Mouse (Mus musculus) embryo, embryonic 10 days (tissue): ENCODE results near the gene Ggt6.
A peak's percentile ranks its signal among the peaks of the same experiment; 100 is the strongest.
"Not testable (repeated sequence)": the region's sequence is repeated elsewhere in the genome, so short reads cannot be mapped to it uniquely, and the experiment has no call there.

ENCODE experiments used
- DNase-seq: peaks from one replicate; pipeline ENCODE4 v3.0.0-alpha.2; 2015; ENCODE audit warnings: low spot score

Gene Ggt6

GRCm38 (mm10) chr11:72438411-72438810 lies 3.1 kb downstream of the Ggt6 start:
- DNase-seq = no peak

DNA sequence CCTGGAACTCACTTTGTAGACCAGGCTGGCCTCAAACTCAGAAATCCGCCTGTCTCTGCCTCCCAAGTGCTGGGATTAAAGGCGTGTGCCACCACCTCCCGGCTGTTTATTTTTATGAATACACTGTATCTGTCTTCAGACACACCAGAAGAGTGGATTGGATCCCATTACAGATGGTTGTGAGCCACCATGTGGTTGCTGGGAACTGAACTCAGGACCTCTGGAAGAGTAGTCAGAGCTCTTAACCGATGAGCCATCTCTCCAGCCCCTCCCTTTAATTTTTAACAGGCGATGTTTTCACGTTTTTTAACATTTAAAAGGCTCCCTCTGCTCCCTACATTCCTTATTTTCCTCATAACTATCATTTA lies 5.3 kb downstream of the Ggt6 start:
- DNase-seq = not testable (repeated sequence)

GRCm38 (mm10) chr11:72440965-72441664 lies 5.8 kb downstream of the Ggt6 start, which contains the start of gene Mybbp1a:
Mybbp1a (plus strand) TSS chr11:72441355.
- peak; percentile 99 for DNase-seq

GRCm38 (mm10) chr11:72446311-72447105 lies 11.2 kb downstream of the Ggt6 start:
- DNase-seq = peak; percentile 72

DNA sequence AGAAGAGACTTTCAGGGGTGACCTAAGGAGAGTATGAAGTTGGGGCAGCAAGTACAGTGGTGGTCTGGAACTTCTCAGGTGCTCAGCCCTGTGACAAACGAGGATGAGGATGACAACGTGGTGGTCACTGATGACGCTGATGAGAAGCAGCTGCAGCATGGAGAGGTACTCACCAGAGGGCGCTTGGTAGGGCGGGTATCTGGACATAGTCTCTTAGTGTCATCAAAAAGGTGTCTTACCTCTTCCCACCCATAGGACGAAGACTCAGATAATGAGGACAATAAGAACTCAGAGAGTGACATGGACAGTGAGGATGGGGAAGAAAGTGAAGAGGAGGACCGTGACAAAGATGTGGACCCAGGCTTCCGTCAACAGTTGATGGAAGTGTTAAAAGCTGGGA lies 12.1 kb downstream of the Ggt6 start:
- DNase-seq = no peak

DNA sequence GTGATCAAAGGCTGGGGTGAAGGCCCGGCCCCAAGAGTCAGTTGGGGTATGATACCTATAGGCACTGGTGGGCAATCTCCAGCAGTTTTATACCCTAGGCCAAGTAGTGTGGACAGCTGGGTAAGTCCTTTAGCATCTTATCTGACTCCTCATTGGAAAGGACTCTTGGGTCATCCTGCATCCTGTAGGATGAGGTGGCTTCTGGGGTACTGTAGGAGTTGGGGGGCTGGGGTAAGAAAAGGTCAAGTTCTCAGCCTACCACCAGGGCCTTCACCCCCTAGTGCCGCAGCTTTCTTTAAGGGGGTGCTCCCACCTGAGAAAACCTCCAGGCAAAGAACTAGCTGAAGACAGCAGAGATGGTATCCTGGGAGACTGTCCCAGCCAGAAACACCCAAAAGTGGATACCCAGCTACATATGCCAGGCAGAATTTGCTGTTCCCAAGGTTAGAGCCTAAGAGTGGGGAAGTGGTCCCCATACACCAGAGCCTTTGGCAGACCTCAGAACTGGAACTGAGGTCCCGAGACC lies 16.9 kb downstream of the Ggt6 start:
- no peak for DNase-seq

- DNase-seq = no peak
These were observed 18.0 kb downstream of the Ggt6 start for GRCm38 (mm10) chr11:72453105-72453953.

- no peak for DNase-seq
These were observed 20.4 kb downstream of the Ggt6 start for GRCm38 (mm10) chr11:72455694-72456093.

DNA sequence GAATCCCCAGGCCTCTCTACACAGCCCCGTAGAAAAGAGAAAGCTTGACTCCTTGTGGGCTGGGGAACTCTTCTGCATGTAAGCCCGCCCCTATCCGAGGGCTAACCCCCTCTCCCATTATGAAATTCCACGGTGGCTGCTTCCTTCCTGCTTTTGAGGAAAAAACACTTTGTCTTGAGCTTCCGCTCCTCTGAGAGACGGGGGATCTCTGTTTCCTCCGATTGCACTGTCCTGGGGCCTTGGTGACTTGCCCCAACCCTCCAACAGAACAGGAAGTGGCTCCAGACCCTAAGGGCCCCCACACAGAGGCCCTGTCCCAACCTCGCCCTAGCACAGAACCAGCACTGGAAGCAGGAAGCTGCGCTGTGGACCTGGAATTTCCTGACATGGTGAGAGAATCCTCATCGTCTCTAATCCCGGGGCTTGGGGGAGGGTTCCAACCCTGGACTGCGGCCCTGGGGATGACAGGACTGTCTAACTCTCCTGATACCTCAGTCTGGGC lies 22.7 kb downstream of the Ggt6 start:
- DNase-seq = no peak

- no peak for DNase-seq
These were observed 23.2 kb downstream of the Ggt6 start for GRCm38 (mm10) chr11:72458502-72458901.

DNA sequence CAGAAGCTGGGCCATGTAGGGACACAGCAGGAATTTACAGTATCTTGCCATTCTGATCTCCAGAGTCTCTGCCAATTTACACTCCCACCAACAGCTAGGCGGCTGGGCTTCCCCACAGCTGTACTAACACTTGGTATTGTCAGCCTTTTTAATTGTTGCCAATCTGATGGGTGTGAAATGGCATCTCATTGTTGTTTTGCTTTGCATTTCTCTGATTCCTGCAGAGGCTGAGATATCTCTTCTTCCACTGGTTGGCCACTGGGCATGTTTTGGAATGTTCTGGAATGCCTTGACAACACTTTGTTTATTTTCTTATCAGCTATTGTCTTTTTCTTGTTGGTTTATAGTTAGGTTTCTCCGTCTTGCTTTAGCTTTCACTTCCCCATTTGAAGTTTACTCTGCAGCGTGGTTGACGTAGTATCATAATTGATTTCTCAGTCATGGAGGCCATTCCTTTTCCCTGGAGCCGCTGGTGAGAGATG lies 26.2 kb downstream of the Ggt6 start:
- DNase-seq = no peak

DNA sequence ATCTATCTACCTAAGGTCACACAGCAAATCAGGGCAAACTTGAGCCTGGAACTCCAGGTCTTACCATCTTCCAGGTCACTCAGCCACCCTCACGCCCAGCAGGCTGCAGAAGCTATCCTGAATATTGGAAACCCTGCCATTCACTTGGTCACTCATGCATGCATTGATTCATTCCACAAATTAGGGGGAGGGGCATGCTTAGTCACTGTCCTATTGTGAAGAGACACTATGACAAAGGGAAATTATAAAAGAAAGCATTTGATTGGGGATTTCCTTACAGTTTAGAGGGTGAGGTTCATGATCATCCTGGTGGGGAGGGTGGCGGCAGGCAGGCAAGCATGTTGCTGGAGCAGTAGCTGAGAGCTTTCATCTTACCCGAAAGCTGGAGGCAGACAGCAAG lies 29.5 kb downstream of the Ggt6 start:
- no peak for DNase-seq

DNA sequence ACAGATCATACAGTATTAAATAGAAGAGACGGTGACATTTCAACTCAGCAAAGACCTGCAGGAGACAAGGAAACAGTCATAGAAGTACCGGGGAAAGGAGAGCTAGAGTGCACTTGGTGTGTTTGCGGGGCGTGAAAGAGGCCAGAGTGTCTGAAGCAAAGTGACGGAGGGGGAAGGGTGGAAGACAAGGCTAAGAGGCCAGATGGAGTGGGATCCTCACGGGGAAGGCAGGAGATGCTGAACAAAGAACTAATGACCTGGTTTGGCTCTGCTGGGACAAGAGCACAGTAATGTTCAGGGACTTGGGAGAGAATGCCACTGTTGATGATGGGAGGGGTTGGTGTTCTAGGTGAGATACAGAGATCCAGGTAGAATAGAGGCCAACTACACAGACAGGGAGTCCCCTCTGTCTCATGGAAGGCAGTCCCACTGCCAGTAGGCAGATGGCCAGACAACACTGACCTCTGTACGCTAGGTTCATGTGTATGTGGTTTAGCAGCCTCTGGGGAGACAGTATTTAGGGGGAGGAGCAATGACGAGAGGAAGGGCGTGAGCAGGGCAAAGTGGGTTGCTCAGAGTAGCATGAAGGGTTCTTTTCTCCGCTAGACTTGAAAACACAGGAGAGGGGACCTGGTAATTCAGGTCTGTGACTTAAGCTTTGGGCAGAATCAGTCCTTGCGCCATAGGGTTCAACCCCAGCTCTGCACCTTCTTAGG lies 30.8 kb downstream of the Ggt6 start:
- DNase-seq = peak; percentile 31

DNA sequence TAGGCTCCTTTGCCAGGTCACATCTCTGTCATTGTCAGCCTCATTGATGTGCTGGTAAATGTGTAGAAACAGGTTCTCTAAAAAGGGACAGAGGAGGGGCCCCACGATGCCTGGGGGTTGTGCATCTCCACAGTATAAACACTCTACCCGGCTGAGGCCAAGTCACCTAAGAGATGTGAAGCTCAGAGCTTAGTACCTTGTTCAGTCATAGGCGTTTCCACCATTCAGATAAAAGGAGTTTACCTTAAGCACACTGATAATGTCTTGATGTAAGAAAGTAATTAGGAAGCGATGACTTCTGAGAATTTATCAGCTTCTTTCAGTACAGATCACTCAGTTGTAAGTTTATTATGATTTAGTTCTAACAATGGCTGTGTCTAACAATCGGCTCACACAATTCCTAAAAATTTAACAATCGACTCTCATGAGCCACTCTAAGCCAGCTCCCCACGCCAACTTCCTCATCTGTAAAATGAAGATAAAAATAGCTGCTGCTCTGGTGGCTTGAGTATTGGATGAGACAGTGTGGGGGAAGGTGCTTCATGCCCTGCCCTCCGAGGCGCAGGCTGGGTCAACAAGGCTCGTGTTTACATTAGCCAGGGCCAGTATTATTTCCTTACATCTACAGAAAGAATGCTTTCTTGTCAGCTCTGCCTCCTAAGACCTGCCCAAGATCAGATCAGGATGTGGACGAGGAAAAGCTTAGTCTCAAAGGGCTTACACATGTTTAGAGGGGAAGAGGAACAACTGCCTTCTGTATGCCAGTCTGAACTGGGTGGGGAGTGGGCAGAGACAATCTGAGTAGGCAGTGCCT lies 31.6 kb downstream of the Ggt6 start:
- DNase-seq = peak; percentile 49

DNA sequence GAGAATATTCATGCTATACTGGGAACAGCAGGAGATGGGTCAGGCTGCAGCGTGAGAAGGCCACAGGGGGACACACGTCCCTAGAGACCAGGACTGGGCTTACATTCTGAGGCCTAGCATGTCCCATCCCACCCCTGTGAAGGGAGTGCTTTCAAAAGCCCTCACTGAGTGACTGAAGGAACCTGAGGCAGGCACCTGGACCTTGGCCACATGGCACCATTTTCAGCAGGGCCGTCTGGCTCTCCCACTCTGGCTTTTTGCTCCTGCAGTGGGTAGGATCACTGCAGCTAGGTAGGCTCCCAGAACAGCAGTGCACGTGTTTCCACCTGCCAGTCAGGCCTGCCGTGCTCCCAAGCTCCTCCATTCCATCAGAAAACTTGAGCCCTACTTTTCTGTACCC lies 33.2 kb downstream of the Ggt6 start:
- no peak for DNase-seq

GRCm38 (mm10) chr11:72469217-72469616 lies 33.9 kb downstream of the Ggt6 start:
- DNase-seq = peak; percentile 45

DNA sequence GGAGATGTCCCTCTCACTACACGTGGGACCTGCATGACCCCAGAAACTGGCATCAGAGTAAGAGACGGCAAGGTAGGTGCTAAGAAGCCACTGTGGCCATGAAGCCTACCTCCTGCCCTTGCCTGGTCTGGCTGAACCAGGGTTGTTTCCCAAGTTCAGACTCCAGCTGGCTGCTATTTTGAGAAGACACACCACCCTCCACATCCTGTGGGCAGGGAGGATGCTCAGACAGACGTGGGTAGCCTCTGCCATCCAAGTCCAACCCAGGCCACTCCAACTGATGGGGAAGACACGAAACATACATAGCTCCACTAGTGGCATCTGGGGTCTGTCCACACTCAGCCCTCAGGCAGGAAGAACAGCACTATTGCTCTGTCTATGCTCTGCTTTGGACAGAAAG lies 34.7 kb downstream of the Ggt6 start:
- no peak for DNase-seq

DNA sequence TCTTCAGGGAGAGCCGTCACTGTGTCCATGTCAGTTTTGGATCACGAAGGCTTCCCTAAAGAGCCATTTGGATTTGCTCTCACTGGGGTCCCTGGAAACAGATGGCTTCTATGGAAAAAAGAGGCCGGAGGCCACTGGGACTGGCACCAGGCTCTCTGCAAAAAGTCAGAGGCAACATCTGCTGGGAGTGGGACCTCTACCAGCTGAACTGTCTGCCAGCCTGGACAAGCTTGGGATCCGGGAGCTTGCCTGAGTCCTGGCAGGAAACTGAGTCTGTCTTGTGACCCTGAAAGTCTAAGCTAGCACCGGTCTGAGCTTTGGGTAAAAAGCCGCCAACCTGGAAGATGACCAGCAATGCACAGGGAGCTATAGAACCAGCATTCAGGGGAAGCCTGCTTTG lies 36.1 kb downstream of the Ggt6 start:
- no peak for DNase-seq

DNA sequence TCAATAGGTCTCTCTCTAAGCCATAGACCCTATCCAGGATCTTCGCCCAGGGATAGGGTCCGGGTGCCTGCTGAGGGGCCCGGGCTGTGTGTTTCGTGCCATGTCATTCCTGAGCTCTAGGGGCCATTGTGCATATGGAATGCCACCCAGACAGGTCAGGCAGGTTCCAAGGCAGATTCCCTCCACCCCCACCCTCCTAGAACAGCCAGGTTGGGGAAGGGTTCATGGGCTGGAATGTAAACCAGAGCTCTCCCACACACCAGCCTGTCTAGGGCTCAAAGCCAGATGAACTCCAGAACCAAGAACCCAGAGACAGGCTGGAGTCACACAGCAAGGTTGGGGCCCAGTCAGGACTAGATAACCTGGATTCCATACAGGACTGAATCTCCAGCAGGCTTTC lies 38.2 kb downstream of the Ggt6 start:
- DNase-seq = no peak

DNA sequence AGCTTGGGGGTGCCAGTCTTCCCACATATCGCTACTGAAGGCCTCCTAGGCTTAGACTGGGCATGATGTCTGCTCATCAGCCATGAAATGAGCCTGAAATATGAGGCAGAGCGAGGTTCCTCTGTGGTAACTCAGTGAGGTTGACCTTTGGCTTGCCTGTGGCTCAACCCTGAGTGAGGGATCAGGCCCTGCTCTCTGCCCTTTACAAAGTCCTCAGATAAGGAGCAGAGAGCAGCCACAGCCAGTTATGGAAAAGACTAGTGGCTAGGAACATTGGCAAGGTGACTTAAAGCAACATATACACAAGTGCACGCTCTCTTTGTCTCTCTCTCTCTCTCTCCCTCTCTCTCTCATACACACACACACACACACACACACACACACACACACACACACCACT lies 39.6 kb downstream of the Ggt6 start:
- DNase-seq = no peak

- DNase-seq = no peak
These were observed 40.1 kb downstream of the Ggt6 start for GRCm38 (mm10) chr11:72475408-72475807.
